Mouse (Mus musculus): ENCODE measurements around the gene Abca7. TPM values are rescaled to one million over a fixed set of nuclear protein-coding genes. Genes with fewer than 3 reads are reported as not detected.
A peak's percentile ranks its signal among the peaks of the same experiment; 100 is the strongest.

The Abca7 gene
- polyA plus RNA-seq, 1 experiment from 2014 or later, result 2.2 TPM

GRCm38 (mm10) chr10:79977324-79977723 lies 19.0 kb upstream of the Abca7 start:
- Histone ChIP-seq H3K27me3 (replicated peaks; ENCODE audit: control insufficient read depth, insufficient read depth, low read length) (0 out of 2 replicates have a peak, but pooled peaks cover under 1% of the 10 kb centered on the region), H3K9ac (ENCODE audit: low read depth, low read length) (no peak overlapping the region), H3K4me3 (ENCODE audit: low read depth, low read length) (no peak overlapping the region), H3K4me1 (replicated peaks; ENCODE audit: control insufficient read depth, insufficient read depth, low read length) (no peaks in the 10 kb centered on the region), H3K4me2 (replicated peaks; ENCODE audit: low read depth) (no peak overlapping the region), H3K36me3 (ENCODE audit: control insufficient read depth, insufficient read depth) (peaks cover 44% of the 10 kb centered on the region), H3K27ac (ENCODE audit: low read depth, low read length) (no peak overlapping the region), H3K9me3 (ENCODE audit: control insufficient read depth) (no peaks in the 10 kb centered on the region)
- 89% methylated on average over 28 of the region's 28 CpGs for WGBS
- no peak for ATAC-seq
- TF ChIP-seq CTCF (IDR thresholded peaks at IDR 0.05; ENCODE audit: low read depth), result no peak

GRCm38 (mm10) chr10:79978061-79978460 lies 18.2 kb upstream of the Abca7 start:
- no peak for ATAC-seq
- peaks cover 44% of the 10 kb centered on the region for H3K36me3 ChIP-seq (ENCODE audit: control insufficient read depth, insufficient read depth)
- 95% methylated on average over 21 of the region's 21 CpGs for WGBS

DNA sequence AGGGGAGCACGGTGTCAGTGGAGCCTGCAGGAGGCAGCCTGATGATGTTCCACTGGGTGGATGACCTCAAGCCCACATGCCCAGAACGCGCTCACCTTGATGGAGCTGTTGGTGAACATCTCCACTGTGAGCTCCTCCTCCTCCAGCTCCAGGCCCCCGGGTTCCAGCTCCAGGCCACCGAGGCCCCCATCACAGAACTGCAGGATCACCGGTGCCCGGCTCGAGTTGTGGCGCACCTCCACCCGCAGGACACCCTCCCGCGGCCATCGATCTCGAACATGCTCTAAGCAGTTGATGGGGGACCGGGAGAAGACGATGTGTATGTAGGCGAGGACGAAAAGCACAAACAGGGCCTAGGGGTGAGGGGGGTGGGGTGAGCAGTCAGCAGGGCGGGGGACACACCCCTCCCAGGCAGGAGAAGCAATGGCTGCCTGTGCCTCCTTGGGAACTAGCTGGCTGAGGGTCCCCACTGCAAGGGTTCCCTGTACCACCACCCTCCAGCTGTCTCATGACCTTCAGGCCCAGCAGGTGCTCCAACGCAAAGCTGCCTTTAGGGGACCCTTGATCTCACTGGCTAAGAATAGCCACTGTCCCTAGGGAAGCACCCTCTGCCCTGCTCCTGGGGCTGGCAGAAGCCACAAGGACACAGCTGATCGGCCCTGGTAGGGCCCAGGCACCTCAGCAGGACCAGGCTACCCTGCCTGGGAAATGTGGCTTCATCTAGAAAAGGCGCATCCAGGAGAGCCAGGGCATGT lies 16.7 kb upstream of the Abca7 start:
- 90% methylated on average over 22 of the region's 22 CpGs for WGBS
- ATAC-seq, result no peak
- Histone ChIP-seq H3K27me3 (replicated peaks; ENCODE audit: control insufficient read depth, insufficient read depth, low read length) (no peaks in the 10 kb centered on the region), H3K4me2 (replicated peaks; ENCODE audit: low read depth) (no peak overlapping the region), H3K4me3 (ENCODE audit: low read depth, low read length) (no peak overlapping the region), H3K27ac (ENCODE audit: low read depth, low read length) (no peak overlapping the region), H3K36me3 (ENCODE audit: control insufficient read depth, insufficient read depth) (peaks cover 44% of the 10 kb centered on the region), H3K9me3 (ENCODE audit: control insufficient read depth) (no peaks in the 10 kb centered on the region), H3K9ac (ENCODE audit: low read depth, low read length) (no peak overlapping the region), H3K4me1 (replicated peaks; ENCODE audit: control insufficient read depth, insufficient read depth, low read length) (0 out of 2 replicates have a peak, but pooled peaks cover 5% of the 10 kb centered on the region)
- TF ChIP-seq CTCF (IDR thresholded peaks at IDR 0.05; ENCODE audit: low read depth), result no peak

More at GRCm38 (mm10) chr10:79978061-79978460, 18.2 kb upstream of the Abca7 start:
- H3K27me3 ChIP-seq (replicated peaks; ENCODE audit: control insufficient read depth, insufficient read depth, low read length), result no peaks in the 10 kb centered on the region
- H3K4me2 ChIP-seq (replicated peaks; ENCODE audit: low read depth), result no peak overlapping the region
- TF ChIP-seq CTCF (IDR thresholded peaks at IDR 0.05; ENCODE audit: low read depth), result no peak
- H3K4me3 ChIP-seq (ENCODE audit: low read depth, low read length), result no peak overlapping the region
- no peak overlapping the region for H3K9ac ChIP-seq (ENCODE audit: low read depth, low read length)
- H3K27ac ChIP-seq (ENCODE audit: low read depth, low read length), result no peak overlapping the region
- 0 out of 2 replicates have a peak, but pooled peaks cover 3% of the 10 kb centered on the region for H3K4me1 ChIP-seq (replicated peaks; ENCODE audit: control insufficient read depth, insufficient read depth, low read length)
- H3K9me3 ChIP-seq (ENCODE audit: control insufficient read depth), result no peaks in the 10 kb centered on the region

DNA sequence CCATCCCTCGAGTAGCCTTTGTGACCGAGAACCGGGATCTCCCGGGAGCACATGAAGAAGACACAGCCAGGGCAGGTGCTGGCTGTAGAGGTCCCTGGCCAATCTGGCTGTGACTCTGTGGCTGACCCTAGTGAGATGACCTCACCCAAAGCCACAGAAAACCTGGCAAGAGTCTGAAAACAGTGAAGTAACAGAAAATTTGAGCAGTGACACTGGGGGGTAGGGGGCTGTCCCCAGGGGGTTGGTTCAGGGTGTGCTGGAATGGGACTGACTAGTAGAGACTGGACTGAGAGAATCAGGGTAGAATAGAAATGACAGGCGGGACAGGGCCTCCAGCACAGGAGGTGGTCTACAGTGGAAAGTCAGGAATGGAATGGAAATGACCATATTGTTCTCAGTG lies 13.1 kb upstream of the Abca7 start:
- ATAC-seq, result no peak
- no peaks in the 10 kb centered on the region for H3K9me3 ChIP-seq (ENCODE audit: control insufficient read depth)
- H3K4me2 ChIP-seq (replicated peaks; ENCODE audit: low read depth), result peak overlapping the region; percentile 88
- peak overlapping the region; percentile 96; the same call in 1 of the 2 replicates for H3K27ac ChIP-seq (ENCODE audit: low read depth, low read length)
- H3K4me3 ChIP-seq (ENCODE audit: low read depth, low read length), result peak overlapping the region; percentile 70
- no peak for TF ChIP-seq CTCF (IDR thresholded peaks at IDR 0.05; ENCODE audit: low read depth)
- H3K9ac ChIP-seq (ENCODE audit: low read depth, low read length), result peak overlapping the region; percentile 91
- H3K27me3 ChIP-seq (replicated peaks; ENCODE audit: control insufficient read depth, insufficient read depth, low read length), result no peaks in the 10 kb centered on the region
- H3K4me1 ChIP-seq (replicated peaks; ENCODE audit: control insufficient read depth, insufficient read depth, low read length), result 0 out of 2 replicates have a peak, but pooled peaks cover 5% of the 10 kb centered on the region
- WGBS, result 65% methylated on average over 5 of the region's 5 CpGs
- peaks cover 14% of the 10 kb centered on the region for H3K36me3 ChIP-seq (ENCODE audit: control insufficient read depth, insufficient read depth)

- peak overlapping the region; percentile 70 for H3K4me3 ChIP-seq (ENCODE audit: low read depth, low read length)
- H3K36me3 ChIP-seq (ENCODE audit: control insufficient read depth, insufficient read depth), result peaks cover 9% of the 10 kb centered on the region; the same call in 1 of the 2 replicates
- ATAC-seq, result no peak
- H3K27me3 ChIP-seq (replicated peaks; ENCODE audit: control insufficient read depth, insufficient read depth, low read length), result no peaks in the 10 kb centered on the region
- TF ChIP-seq CTCF (IDR thresholded peaks at IDR 0.05; ENCODE audit: low read depth), result no peak
- 0 out of 2 replicates have a peak, but pooled peaks cover 5% of the 10 kb centered on the region for H3K4me1 ChIP-seq (replicated peaks; ENCODE audit: control insufficient read depth, insufficient read depth, low read length)
- peak overlapping the region; percentile 96 for H3K27ac ChIP-seq (ENCODE audit: low read depth, low read length)
- WGBS, result under 1% methylated on average over 11 of the region's 21 CpGs
- H3K4me2 ChIP-seq (replicated peaks; ENCODE audit: low read depth), result peak overlapping the region; percentile 88
- no peaks in the 10 kb centered on the region for H3K9me3 ChIP-seq (ENCODE audit: control insufficient read depth)
- H3K9ac ChIP-seq (ENCODE audit: low read depth, low read length), result peak overlapping the region; percentile 91
Measured at GRCm38 (mm10) chr10:79983670-79984069, 12.6 kb upstream of the Abca7 start.

GRCm38 (mm10) chr10:79984195-79984816 lies 12.0 kb upstream of the Abca7 start, which contains the start of gene Tmem259:
Tmem259 (minus strand) TSS chr10:79984330.
- WGBS, result under 1% methylated on average over 47 of the region's 49 CpGs
- Histone ChIP-seq H3K4me2 (replicated peaks; ENCODE audit: low read depth) (peak within 1 kb of the TSS; percentile 88), H3K4me1 (replicated peaks; ENCODE audit: control insufficient read depth, insufficient read depth, low read length) (0 out of 2 replicates have a peak, but pooled peaks cover 5% of the 10 kb centered on the region), H3K9me3 (ENCODE audit: control insufficient read depth) (no peaks in the 10 kb centered on the region), H3K4me3 (ENCODE audit: low read depth, low read length) (peak within 1 kb of the TSS; percentile 70), H3K9ac (ENCODE audit: low read depth, low read length) (peak within 1 kb of the TSS; percentile 91), H3K36me3 (ENCODE audit: control insufficient read depth, insufficient read depth) (peaks cover 3% of the 10 kb centered on the region; the same call in 1 of the 2 replicates), H3K27me3 (replicated peaks; ENCODE audit: control insufficient read depth, insufficient read depth, low read length) (no peaks in the 10 kb centered on the region), H3K27ac (ENCODE audit: low read depth, low read length) (peak within 1 kb of the TSS; percentile 96)
- peak; percentile 83 for ATAC-seq
- peak; percentile 86 for TF ChIP-seq CTCF (IDR thresholded peaks at IDR 0.05; ENCODE audit: low read depth)

All from intestine, postnatal 0 days (tissue).